Mouse (Mus musculus) stomach, postnatal 0 days (tissue): Measurements from ENCODE around the gene Dpp3.

ENCODE experiments used
- CTCF ChIP-seq: IDR thresholded peaks from 2 replicates; pipeline ENCODE4 v1.5.1; 2016; ENCODE audit warnings: antibody characterized with exemption, low read depth, mild to moderate bottlenecking, moderate library complexity
- EP300 ChIP-seq: optimal IDR thresholded peaks from 2 replicates; pipeline ENCODE3; 2016; ENCODE audit warnings: antibody characterized with exemption

GRCm38 (mm10) chr19:4928781-4929180 is 694 bp upstream of the Dpp3 start:
- TF ChIP-seq CTCF, result no peak
- TF ChIP-seq EP300, result no peak
